Mouse (Mus musculus) hindbrain, embryonic 11.5 days (tissue): ENCODE results near the gene Robo1. TPM values are rescaled to one million over a fixed set of nuclear protein-coding genes. Genes with fewer than 3 reads are reported as not detected.

Experiments
- ATAC-seq: fragments of 200-750 bp; cut with Nextera tagmentation; 2 replicates; pipeline ENCODE4 v1.8.0; 2017; ENCODE audit warnings: mild to moderate bottlenecking, moderate TSS enrichment, moderate library complexity; ENCODE audit not compliant: low FRiP score
- DNase-seq: peaks from one replicate; pipeline ENCODE4 v3.0.0-alpha.2; 2015; ENCODE audit warnings: low spot score
- H3K27ac ChIP-seq: fragments of 300-500 bp; sonication (generic); 2 replicates; pipeline ENCODE4 v1.5.1; 2014; ENCODE audit warnings: mild to moderate bottlenecking, low read depth, low read length
- H3K27me3 ChIP-seq: fragments of 300-500 bp; sonication (generic); 2 replicates; pipeline ENCODE4 v1.6.1; 2014; ENCODE audit warnings: mild to moderate bottlenecking, low read length, moderate library complexity, mixed read lengths; ENCODE audit not compliant: control insufficient read depth, insufficient read depth
- H3K36me3 ChIP-seq: fragments of 300-500 bp; sonication (generic); 2 replicates; pipeline ENCODE4 v1.6.1; 2014; ENCODE audit warnings: mild to moderate bottlenecking, low read length, moderate library complexity, mixed read lengths; ENCODE audit not compliant: control insufficient read depth, insufficient read depth
- H3K4me1 ChIP-seq: fragments of 300-500 bp; sonication (generic); replicated peaks from 2 replicates; pipeline ENCODE4 v1.6.1; 2014; ENCODE audit warnings: low read length, mixed read lengths; ENCODE audit not compliant: control insufficient read depth, insufficient read depth
- H3K4me2 ChIP-seq: fragments of 300-500 bp; sonication (generic); replicated peaks from 2 replicates; pipeline ENCODE4 v1.6.1; 2014; ENCODE audit warnings: mild to moderate bottlenecking, low read depth, low read length
- H3K4me3 ChIP-seq: fragments of 300-500 bp; sonication (generic); 2 replicates; pipeline ENCODE4 v1.5.1; 2014; ENCODE audit warnings: low read depth, low read length
- H3K9ac ChIP-seq: fragments of 300-500 bp; sonication (generic); 2 replicates; pipeline ENCODE4 v1.6.1; 2014; ENCODE audit warnings: low read depth, low read length
- H3K9me3 ChIP-seq: fragments of 300-500 bp; sonication (generic); 2 replicates; pipeline ENCODE4 v1.6.1; 2016; ENCODE audit warnings: low read length; ENCODE audit not compliant: control insufficient read depth
- WGBS: fragments of 180-500 bp; shearing (Covaris S2); extraction: QIAGEN DNeasy Blood & Tissue Kit; methylation state at CpG from one replicate; pipeline ENCODE4 v1.1.7; 2014; 5-methylcytosine and 5-hydroxymethylcytosine counted together
- polyA plus RNA-seq: library from polyadenylated mRNA; unstranded; fragments of >200 nt; fragmentation: Nextera tagmentation; extraction: Ambion mirVana; gene quantifications from 2 replicates; pipeline ENCODE4 v1.2.1, GENCODE M21; 2014

The Robo1 gene
- polyA plus RNA-seq, 1 experiment from 2014 or later, result 55.9 TPM

DNA sequence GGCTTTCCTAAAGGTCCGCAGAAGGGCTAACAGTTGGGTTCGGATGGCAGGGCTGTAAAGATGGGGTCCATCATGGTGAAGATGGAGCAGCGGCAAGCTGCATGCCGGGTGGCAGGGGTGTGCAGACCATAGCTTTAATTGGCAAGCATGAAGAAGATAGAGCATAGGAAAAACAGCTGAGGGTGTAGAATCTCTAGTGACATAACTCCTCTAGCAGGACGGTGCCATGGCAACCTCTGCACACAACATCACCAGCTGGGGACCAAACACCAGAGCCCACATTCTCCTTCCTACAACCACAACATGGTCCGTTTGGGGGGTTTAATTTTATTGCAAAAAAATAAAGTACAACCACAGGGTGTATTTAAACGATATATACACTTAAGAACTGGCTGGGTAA, 432.1 kb downstream of the Robo1 start:
- H3K9me3 ChIP-seq, result no peaks in the 10 kb centered on the region
- H3K27ac ChIP-seq, result no peak overlapping the region
- no peak overlapping the region for H3K9ac ChIP-seq
- DNase-seq (no peak), ATAC-seq (no peak)
- 0 out of 2 replicates have a peak, but pooled peaks cover 2% of the 10 kb centered on the region for H3K27me3 ChIP-seq
- no peak overlapping the region for H3K4me3 ChIP-seq
- no peaks in the 10 kb centered on the region for H3K4me1 ChIP-seq
- 87% methylated on average over 7 of the region's 7 CpGs for WGBS
- peaks cover 6% of the 10 kb centered on the region; the same call in 1 of the 2 replicates for H3K36me3 ChIP-seq
- no peak overlapping the region for H3K4me2 ChIP-seq

DNA sequence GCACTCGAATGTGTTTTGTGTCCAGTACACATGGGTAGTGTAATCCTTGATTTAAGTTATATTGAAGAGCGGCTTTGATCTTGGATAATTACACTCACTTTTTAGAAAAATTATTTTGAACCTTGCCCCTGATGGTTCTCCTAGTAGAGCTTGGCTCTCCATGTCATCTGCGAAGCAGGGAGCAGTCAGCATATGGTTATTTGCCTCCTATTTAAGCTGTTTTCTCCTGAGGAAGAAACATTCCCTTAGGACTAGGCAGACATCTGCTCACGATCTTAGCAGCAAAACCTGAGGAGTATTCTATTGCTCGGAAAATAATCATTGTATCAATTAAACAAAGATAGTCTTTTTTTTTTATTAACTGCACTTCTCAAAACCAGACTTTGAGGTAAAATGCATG, 439.6 kb downstream of the Robo1 start:
- no peak overlapping the region for H3K27ac ChIP-seq
- no peak overlapping the region for H3K9ac ChIP-seq
- ATAC-seq (no peak), DNase-seq (no peak)
- no peaks in the 10 kb centered on the region for H3K4me1 ChIP-seq
- H3K4me2 ChIP-seq, result no peak overlapping the region
- 0 out of 2 replicates have a peak, but pooled peaks cover 4% of the 10 kb centered on the region for H3K36me3 ChIP-seq
- H3K9me3 ChIP-seq, result no peaks in the 10 kb centered on the region
- no peaks in the 10 kb centered on the region for H3K27me3 ChIP-seq
- WGBS, result 65% methylated on average over 5 of the region's 5 CpGs
- H3K4me3 ChIP-seq, result no peak overlapping the region

DNA sequence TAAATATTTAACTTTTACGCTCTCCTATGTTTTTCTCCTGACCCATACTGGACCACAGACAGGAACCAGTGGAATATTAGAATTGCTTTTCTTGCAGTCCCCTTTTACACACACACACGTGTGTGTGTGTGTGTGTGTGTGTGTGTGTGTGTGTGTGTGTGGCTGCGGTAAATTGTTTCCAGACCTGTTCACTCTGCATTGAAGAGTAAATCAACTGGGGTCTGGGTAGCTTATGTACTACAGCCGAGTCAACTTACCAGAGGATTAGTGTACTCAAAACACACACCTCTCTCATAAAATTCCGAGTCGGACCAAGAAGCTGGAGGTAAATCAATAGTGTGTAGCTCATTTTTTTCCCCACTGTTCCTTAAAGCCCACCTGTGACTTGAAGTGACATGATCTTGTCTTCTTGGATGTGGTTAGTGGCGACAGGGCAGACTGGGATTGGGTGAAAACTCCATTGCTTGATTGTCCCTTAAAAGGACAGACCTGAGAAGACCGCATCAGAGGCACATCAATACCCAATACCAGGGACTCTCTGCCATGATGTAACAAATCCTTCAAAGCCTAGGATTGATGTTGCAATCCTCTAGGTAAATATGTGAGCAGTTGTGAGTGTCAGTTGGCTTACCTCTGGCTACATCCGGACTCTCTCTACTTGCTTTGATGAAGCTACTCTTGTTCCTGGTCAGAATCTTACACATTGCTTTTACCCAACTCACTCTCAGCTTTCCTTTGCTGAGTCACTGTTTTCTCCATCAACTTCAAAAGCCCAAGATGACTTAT, 457.2 kb downstream of the Robo1 start:
- Histone ChIP-seq H3K4me3 (no peak overlapping the region), H3K27me3 (no peaks in the 10 kb centered on the region), H3K9ac (no peak overlapping the region), H3K27ac (no peak overlapping the region), H3K36me3 (no peaks in the 10 kb centered on the region), H3K9me3 (no peaks in the 10 kb centered on the region), H3K4me1 (no peaks in the 10 kb centered on the region), H3K4me2 (no peak overlapping the region)
- ATAC-seq (no peak), DNase-seq (no peak)
- 86% methylated on average over 9 of the region's 9 CpGs for WGBS

DNA sequence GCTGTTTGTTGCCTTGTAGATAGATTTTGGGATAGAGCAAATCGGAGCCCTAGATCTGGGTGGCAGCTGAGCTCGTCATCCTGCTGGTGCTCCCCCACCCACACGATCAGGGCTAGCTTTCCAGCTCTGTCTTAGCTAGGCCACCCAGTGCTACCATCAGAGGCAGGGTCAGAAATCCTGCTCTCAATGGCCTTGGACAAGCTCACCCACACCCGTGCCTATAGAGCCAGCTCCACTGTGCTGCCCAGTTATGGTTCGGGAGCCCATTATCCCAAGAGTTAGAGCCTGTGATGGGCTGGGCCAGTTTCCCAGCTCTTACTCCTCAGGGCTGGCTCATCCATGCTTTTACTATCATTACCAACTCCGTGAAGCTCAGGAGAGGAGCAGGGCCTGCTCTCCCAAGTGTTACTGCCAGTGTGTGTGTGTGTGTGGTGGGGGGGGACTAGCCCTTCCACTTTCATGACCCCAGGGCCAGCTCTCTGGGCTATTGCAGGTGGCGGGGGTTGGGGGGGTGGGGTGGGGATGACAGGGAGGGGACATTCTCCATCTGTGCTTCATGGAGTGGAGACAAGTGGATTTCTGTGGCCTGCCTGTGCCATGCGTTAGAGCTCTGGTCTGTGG, 461.2 kb downstream of the Robo1 start:
- Histone ChIP-seq H3K4me1 (peaks cover 3% of the 10 kb centered on the region; the same call in 1 of the 2 replicates), H3K9me3 (no peaks in the 10 kb centered on the region), H3K4me3 (no peak overlapping the region), H3K36me3 (no peaks in the 10 kb centered on the region), H3K9ac (no peak overlapping the region), H3K27ac (no peak overlapping the region), H3K4me2 (no peak overlapping the region), H3K27me3 (no peaks in the 10 kb centered on the region)
- DNase-seq (no peak), ATAC-seq (peak; percentile 41; the same call in 1 of the 2 replicates)
- 73% methylated on average over 8 of the region's 8 CpGs for WGBS

DNA sequence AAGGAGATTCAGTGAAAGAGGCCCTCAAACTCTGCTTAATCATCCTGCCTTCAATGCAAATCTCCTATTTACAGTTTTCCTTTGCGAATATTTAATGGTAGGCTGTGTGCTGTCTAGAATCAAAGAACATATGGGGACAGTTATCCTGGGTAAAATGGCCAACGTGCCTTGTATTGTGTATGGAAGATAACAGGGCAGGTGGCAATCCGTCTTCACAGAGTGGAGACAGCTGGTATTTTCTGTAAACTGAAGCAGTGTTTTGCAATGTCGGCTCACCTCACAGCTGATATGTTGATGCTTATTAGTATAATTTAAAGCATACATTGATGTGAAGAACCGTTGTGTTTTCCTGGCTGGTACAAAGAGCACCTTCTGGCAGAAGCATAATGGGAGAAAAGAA, 464.2 kb downstream of the Robo1 start:
- no peaks in the 10 kb centered on the region for H3K9me3 ChIP-seq
- H3K4me2 ChIP-seq, result no peak overlapping the region
- H3K4me3 ChIP-seq, result no peak overlapping the region
- peak overlapping the region; percentile 47; the same call in 1 of the 2 replicates for H3K27ac ChIP-seq
- H3K9ac ChIP-seq, result no peak overlapping the region
- DNase-seq (no peak), ATAC-seq (0 out of 2 replicates have a peak, but pooled peaks have one; percentile 10)
- WGBS, result 28% methylated on average over 5 of the region's 5 CpGs
- H3K4me1 ChIP-seq, result peaks cover 3% of the 10 kb centered on the region; the same call in 1 of the 2 replicates
- no peaks in the 10 kb centered on the region for H3K36me3 ChIP-seq
- H3K27me3 ChIP-seq, result no peaks in the 10 kb centered on the region

DNA sequence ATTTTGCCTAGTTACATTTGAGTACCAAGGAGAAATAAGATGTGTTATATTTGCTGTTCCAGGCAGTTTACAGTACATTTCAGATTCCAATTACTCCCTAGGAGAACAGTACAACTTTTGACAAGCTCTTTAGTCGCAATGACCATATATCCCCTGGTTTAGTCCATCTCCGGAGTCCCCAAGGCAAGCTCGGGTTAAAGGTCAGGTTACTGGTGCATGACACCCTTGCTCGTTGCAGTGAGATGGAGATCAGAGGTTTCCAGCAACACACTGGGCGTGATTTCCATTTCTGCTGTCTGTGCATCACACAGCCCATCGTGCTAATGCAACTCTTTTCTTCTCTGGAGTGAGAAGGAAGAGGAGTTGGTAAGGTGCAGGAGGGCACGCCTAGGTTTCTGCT, 464.9 kb downstream of the Robo1 start:
- peak overlapping the region; percentile 47; the same call in 1 of the 2 replicates for H3K27ac ChIP-seq
- H3K4me1 ChIP-seq, result peaks cover 3% of the 10 kb centered on the region; the same call in 1 of the 2 replicates
- H3K27me3 ChIP-seq, result no peaks in the 10 kb centered on the region
- no peaks in the 10 kb centered on the region for H3K36me3 ChIP-seq
- no peak overlapping the region for H3K4me2 ChIP-seq
- H3K9ac ChIP-seq, result no peak overlapping the region
- DNase-seq, result peak; percentile 44
- no peaks in the 10 kb centered on the region for H3K9me3 ChIP-seq
- H3K4me3 ChIP-seq, result no peak overlapping the region
- WGBS, result 23% methylated on average over 7 of the region's 7 CpGs
- ATAC-seq, result peak; percentile 63; the same call in 1 of the 2 replicates

DNA sequence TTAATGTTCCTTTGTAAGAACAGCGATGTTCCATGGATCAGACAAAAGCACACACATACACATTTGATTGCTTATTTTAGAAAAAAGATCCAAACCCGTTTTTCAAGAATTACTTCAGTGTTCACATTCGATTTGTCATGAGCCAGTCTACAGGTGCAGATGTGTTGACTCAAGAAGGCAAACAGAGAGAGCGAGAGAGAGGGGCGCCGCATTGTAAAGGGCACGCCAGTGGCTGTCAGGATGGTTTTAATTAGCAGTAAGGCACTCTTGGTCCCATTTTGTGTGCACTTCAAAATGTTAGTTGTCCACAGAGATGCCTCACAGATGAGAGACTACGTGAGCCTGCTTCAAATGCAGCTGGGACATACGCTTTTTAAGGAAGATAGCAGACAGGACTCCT, 470.4 kb downstream of the Robo1 start:
- WGBS, result 59% methylated on average over 9 of the region's 9 CpGs
- no peaks in the 10 kb centered on the region for H3K4me1 ChIP-seq

DNA sequence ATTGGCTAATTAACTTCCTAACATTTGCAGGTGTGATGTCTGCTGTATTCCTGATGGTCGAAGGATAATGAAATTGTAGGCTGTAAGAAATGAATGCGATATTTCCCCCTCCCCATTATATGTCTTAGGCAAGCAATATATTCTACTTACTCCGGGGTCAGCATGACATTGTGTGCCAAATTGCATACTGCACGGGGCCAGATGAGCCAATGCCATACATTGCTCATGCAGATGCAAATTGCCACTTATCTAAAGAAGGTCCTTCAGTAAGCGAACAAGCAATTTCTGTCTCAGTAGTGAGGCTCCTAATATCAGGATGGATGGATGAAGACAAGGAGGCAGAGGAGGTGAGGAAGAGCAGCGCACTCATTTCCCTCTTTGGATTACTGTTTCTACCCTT, 474.1 kb downstream of the Robo1 start:
- H3K4me1 ChIP-seq, result no peaks in the 10 kb centered on the region
- no peak overlapping the region for H3K4me2 ChIP-seq
- DNase-seq, result no peak
- H3K27ac ChIP-seq, result peak overlapping the region; percentile 45; the same call in 1 of the 2 replicates
- no peak overlapping the region for H3K4me3 ChIP-seq
- H3K36me3 ChIP-seq, result no peaks in the 10 kb centered on the region
- no peaks in the 10 kb centered on the region for H3K27me3 ChIP-seq
- peak; percentile 63 for ATAC-seq
- no peaks in the 10 kb centered on the region for H3K9me3 ChIP-seq
- no peak overlapping the region for H3K9ac ChIP-seq
- WGBS, result 66% methylated on average over 6 of the region's 6 CpGs

More for the DNA sequence above, 470.4 kb downstream of the Robo1 start:
- Histone ChIP-seq H3K9me3 (no peaks in the 10 kb centered on the region), H3K9ac (no peak overlapping the region), H3K27ac (0 out of 2 replicates have a peak overlapping the region, but pooled peaks have one; percentile 17), H3K4me3 (no peak overlapping the region), H3K36me3 (no peaks in the 10 kb centered on the region), H3K27me3 (no peaks in the 10 kb centered on the region), H3K4me2 (no peak overlapping the region)
- DNase-seq, result no peak
- no peak for ATAC-seq
